16 mouse cellular contexts compared by ENCODE assay signal in the genomic region with DNA sequence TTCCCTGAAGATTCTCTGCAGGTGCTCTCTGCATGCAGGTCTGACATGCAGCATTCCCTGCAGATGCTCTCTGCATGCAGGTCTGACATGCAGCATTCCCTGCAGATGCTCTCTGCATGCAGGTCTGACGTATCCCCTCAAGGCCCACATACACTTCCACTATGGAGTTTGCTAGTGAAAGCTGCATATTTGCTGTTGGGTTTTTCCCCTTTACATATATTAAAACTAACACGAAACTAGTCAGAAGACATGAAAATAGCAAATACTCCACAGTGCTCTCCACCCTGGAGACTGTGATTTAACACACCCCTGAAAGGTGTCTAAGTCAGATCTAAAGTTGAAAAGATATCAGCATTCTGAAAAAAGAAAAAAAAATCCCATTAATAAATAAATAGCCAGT.
"Had no signal": no experiment of that assay in that cellular context is flagged by ENCODE, and none has a peak within 500 bp of the region (broad histone marks: within the 10 kb centered on the region; RNA-seq: fewer than 3 reads in every experiment).

No protein-coding gene starts in this region.

- H3K4me3 ChIP-seq: layer of hippocampus, adult 2 months; liver, embryonic 12.5 days; midbrain, embryonic 12.5 days had no signal

- DNase-seq: kidney, adult 11 months; kidney, adult 9 months; kidney, postnatal 10 days; kidney, postnatal 4 days; left cerebral cortex, postnatal 4 days; lung, embryonic 14.5 days; lung, postnatal 10 days; lung, postnatal 4 days; right cerebral cortex, adult 18-20 months; right cerebral cortex, postnatal 25 days; thymus, adult 18-20 months; thymus, postnatal 14 days had no signal

- H3K9me3 ChIP-seq: limb, embryonic 15.5 days; liver, embryonic 12.5 days; midbrain, embryonic 12.5 days had no signal

- ATAC-seq: liver, embryonic 12.5 days had no signal

- H3K9ac ChIP-seq: limb, embryonic 15.5 days; liver, embryonic 12.5 days; lung, embryonic 14.5 days; midbrain, embryonic 12.5 days had no signal

- H3K36me3 ChIP-seq: limb, embryonic 15.5 days; liver, embryonic 12.5 days; midbrain, embryonic 12.5 days had no signal

- H3K27me3 ChIP-seq: limb, embryonic 15.5 days; liver, embryonic 12.5 days; midbrain, embryonic 12.5 days had no signal

- H3K4me2 ChIP-seq: liver, embryonic 12.5 days; lung, embryonic 14.5 days had no signal

- H3K27ac ChIP-seq: layer of hippocampus, adult 2 months; limb, embryonic 15.5 days; liver, embryonic 12.5 days; midbrain, embryonic 12.5 days had no signal
